Mouse (Mus musculus): ENCODE results near the gene Runx1.

DNA sequence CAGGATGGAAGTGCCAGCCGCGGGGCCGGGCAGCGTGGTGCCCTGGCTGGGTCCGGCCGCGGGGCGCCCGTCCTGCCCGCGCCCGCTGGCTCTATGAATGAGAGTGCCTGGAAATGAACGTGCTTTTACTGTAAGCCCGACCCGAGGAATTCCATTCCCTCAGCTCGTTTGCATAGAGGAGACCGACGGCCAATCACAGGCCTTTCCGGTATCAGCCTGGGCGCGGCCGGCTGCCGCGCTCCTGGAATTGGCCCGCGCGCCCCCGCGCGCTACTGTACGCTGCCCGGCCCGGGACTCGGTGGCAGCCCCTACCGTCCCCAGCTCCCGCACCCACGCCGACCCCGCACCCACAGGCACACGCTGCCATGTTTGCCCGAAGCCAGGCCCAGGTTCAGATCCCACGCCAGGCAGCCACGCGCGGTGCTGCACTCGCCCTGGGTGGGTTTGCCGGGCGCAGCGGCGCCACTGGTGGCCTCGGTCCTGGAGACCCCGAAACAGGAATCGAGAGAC lies 128.7 kb downstream of the Runx1 start:
- TF ChIP-seq POLR2A (IDR thresholded peaks at IDR 0.05; ENCODE audit: insufficient read depth, low read depth, low read length) = 0 out of 2 replicates have a peak, but pooled peaks have one; percentile 18
- TF ChIP-seq CTCF (IDR thresholded peaks at IDR 0.05; ENCODE audit: insufficient read depth, low read depth, low read length) = no peak

Measured in olfactory bulb, adult 2 months (tissue).